Mouse (Mus musculus) midbrain, embryonic 14.5 days (tissue): ENCODE measurements at regions not wholly inside any gene's neighbourhood (a gene's known extent, or its start where the extent isn't known, plus 50 kb on each side); places are given as distances from the start of the nearest gene placed in this dataset.

Source experiments
- ATAC-seq: fragments of 200-750 bp; cut with Nextera tagmentation; 2 replicates; pipeline ENCODE4 v1.8.0; 2017; ENCODE audit warnings: moderate number of reproducible peaks, moderate library complexity; ENCODE audit not compliant: low FRiP score, low TSS enrichment
- DNase-seq: peaks from one replicate; pipeline ENCODE4 v3.0.0-alpha.2; 2015
- H3K27ac ChIP-seq: fragments of 300-500 bp; sonication (generic); replicated peaks from 2 replicates; pipeline ENCODE4 v1.5.1; 2014; ENCODE audit warnings: mild to moderate bottlenecking, low read depth, low read length, moderate library complexity
- H3K27me3 ChIP-seq: fragments of 300-500 bp; sonication (generic); 2 replicates; pipeline ENCODE4 v1.6.1; 2014; ENCODE audit warnings: low read length, control low read depth, mixed read lengths; ENCODE audit not compliant: control insufficient read depth, insufficient read depth
- H3K36me3 ChIP-seq: fragments of 300-500 bp; sonication (generic); 2 replicates; pipeline ENCODE4 v1.6.1; 2014; ENCODE audit warnings: low read length, control low read depth; ENCODE audit not compliant: control insufficient read depth, insufficient read depth
- H3K4me1 ChIP-seq: fragments of 300-500 bp; sonication (generic); 2 replicates; pipeline ENCODE4 v1.6.1; 2014; ENCODE audit warnings: mild to moderate bottlenecking, antibody characterized with exemption, low read length, control low read depth; ENCODE audit not compliant: control insufficient read depth, insufficient read depth
- H3K4me2 ChIP-seq: fragments of 300-500 bp; sonication (generic); 2 replicates; pipeline ENCODE4 v1.6.1; 2014; ENCODE audit warnings: mild to moderate bottlenecking, low read length, moderate library complexity
- H3K4me3 ChIP-seq: fragments of 300-500 bp; sonication (generic); replicated peaks from 2 replicates; pipeline ENCODE4 v1.5.1; 2014; ENCODE audit warnings: low read depth, low read length
- H3K9ac ChIP-seq: fragments of 300-500 bp; sonication (generic); replicated peaks from 2 replicates; pipeline ENCODE4 v1.6.1; 2014; ENCODE audit warnings: mild to moderate bottlenecking, low read length, moderate library complexity
- H3K9me3 ChIP-seq: fragments of 300-500 bp; sonication (generic); 2 replicates; pipeline ENCODE4 v1.6.1; 2016; ENCODE audit warnings: low read length, control low read depth, mixed read lengths; ENCODE audit not compliant: control insufficient read depth
- WGBS: fragments of 180-500 bp; shearing (Covaris S2); extraction: QIAGEN DNeasy Blood & Tissue Kit; methylation state at CpG from one replicate; pipeline ENCODE4 v1.1.7; 2014; 5-methylcytosine and 5-hydroxymethylcytosine counted together

GRCm38 (mm10) chr1:27895333-27895732 lies 884.7 kb downstream of the Gm597 start:
- Histone ChIP-seq H3K9ac (no peak overlapping the region), H3K4me2 (no peak overlapping the region), H3K4me1 (no peaks in the 10 kb centered on the region), H3K4me3 (no peak overlapping the region), H3K9me3 (no peaks in the 10 kb centered on the region), H3K27me3 (no peaks in the 10 kb centered on the region), H3K36me3 (no peaks in the 10 kb centered on the region), H3K27ac (no peak overlapping the region)
- no peak for ATAC-seq
- DNase-seq, result peak; percentile 39
- 97% methylated on average over 1 of the region's 1 CpGs for WGBS

- Histone ChIP-seq H3K4me3 (no peak overlapping the region), H3K27me3 (no peaks in the 10 kb centered on the region), H3K27ac (no peak overlapping the region), H3K4me2 (no peak overlapping the region), H3K36me3 (no peaks in the 10 kb centered on the region), H3K9me3 (no peaks in the 10 kb centered on the region), H3K4me1 (no peaks in the 10 kb centered on the region), H3K9ac (no peak overlapping the region)
- ATAC-seq (no peak), DNase-seq (no peak)
Observed at GRCm38 (mm10) chr1:27883771-27884170, 896.3 kb downstream of the Gm597 start.
